Mouse (Mus musculus) sigmoid colon, adult 10 weeks (tissue): ENCODE results near the gene Rasgef1a. TPM values are rescaled to one million over a fixed set of nuclear protein-coding genes. Genes with fewer than 3 reads are reported as not detected.

Source experiments
- polyA plus RNA-seq: library from polyadenylated mRNA; stranded (reverse); fragments of 350-450 nt; fragmentation: Illumina TruSeq; extraction: RNeasy Lipid Tissue Mini Kit (QIAGEN cat#74804); gene quantifications from one replicate; pipeline ENCODE4 v1.2.3, GENCODE M21; 2014; ENCODE audit warnings: low read depth, low replicate concordance

The Rasgef1a gene
- polyA plus RNA-seq = 0.79 TPM

DNA sequence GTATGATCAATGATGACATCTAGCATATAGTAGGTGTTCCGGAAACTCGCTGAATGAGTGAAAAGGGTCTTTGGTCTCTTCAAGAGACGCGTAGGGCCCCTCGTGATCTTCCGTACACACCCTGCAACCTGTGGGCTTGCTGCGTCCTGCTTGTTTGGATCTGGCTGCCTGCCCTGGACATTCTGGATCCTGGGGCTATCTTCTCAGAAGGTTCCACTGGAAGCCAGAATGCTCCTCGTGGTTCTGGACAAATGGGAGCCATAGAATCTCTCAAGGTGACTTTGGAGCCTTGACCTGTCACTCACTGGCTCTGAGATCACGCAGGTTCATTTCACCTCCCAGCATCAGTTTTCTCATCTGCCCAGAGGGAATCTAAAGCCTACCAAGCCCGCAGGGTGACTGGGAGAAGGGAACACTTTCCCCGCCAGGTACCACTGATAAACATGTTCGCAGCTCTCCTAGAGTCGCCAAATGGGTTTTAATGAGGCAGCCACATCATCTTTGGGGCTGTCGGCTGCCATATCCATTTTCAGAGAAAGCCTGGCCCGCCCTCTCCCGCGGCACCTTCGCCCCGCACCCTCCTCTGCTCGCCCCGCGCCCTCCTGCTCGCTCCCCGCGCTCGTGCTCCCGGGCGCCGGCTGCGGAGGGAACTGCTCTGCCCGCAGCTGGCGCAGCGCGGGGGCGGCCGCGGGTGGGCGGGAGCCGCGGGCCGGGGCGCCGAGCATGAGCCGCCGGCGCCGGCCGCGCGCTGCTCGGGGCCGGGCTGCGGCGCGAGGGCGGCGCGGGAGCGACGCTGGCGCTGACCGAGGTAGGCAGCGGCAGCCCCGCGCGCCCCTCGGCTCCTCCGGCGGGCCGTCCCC is at the start of gene Rasgef1a:
TSS of gene Rasgef1a (plus strand) at position 683 of the 860 bp plus-strand sequence.

GRCm38 (mm10) chr6:118138731-118139709 is 127.8 kb downstream of the Rasgef1a start, which contains the start of gene Csgalnact2:
Csgalnact2 (minus strand) TSS chr6:118139140.

Other genes with a start within 250 kb of the Rasgef1a start
- gene Zfp637, start 170.3 kb upstream of the Rasgef1a start, polyA plus RNA-seq = 9.2 TPM
- gene Zfp239, start 149.3 kb upstream of the Rasgef1a start, polyA plus RNA-seq = 22.0 TPM
- gene Hnrnpf, start 111.1 kb upstream of the Rasgef1a start, polyA plus RNA-seq = 622 TPM
- gene Fxyd4, start 73.7 kb upstream of the Rasgef1a start, polyA plus RNA-seq = 18.8 TPM
- gene Csgalnact2, start 127.7 kb downstream of the Rasgef1a start, polyA plus RNA-seq = 36.1 TPM
- gene Ret, start 186.3 kb downstream of the Rasgef1a start, polyA plus RNA-seq = 5.4 TPM